Mouse (Mus musculus): ENCODE results near the gene Kin. TPM values are rescaled to one million over a fixed set of nuclear protein-coding genes. Genes with fewer than 3 reads are reported as not detected.

Kin gene
- 21.2 and 24.0 TPM in 2 replicates for polyA plus RNA-seq (2015; fragmentation: Nextera tagmentation; extraction: Ambion mirVana)

DNA sequence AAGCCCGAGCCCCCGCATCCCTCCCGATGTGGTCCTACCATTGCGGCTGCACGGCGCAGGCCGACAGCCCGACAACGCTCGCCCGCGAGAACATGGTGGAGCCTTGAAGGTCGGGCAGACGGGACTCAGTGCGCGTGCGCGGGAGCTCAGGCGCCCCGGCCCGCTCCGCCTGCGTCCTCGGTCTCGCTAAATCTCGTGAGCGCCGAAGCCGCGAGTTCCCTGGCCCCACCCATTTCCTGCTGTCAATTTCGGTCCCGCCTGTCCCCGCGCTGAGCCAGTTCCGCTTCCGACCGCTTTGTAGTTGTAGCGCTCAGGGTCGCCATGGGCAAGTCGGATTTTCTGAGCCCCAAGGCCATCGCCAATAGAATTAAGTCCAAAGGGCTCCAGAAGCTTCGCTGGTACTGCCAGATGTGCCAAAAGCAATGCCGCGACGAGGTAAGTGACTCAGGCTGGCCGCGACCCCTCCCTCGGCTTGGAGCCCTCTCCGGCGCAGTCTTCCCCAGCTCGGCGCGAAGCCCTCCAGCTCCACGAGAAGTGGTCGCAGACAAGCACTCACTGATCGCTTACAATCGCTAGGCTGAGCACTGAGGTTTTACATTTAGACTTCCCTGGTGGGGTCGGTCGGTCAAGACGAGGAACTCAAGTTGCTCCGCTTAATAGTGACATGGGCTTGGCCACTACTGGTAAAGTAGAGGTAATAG, at the start of gene Kin, which contains the start of gene Atp5c1:
TSS of gene Kin (plus strand) at position 284 of the 701 bp plus-strand sequence.
TSS of gene Atp5c1 (minus strand) at position 201 of the 701 bp plus-strand sequence.
- no peak for TF ChIP-seq EP300 (IDR thresholded peaks at IDR 0.05)
- TF ChIP-seq CTCF (IDR thresholded peaks at IDR 0.05), result peak; percentile 58
- H3K4me2 ChIP-seq (replicated peaks; ENCODE audit: low read depth, low read length), result peak within 1 kb of the TSS; percentile 65
- no peaks in the 10 kb centered on the region for H3K36me3 ChIP-seq (ENCODE audit: insufficient read depth, low read length)
- H3K4me1 ChIP-seq (ENCODE audit: insufficient read depth, low read depth, low read length), result peaks cover 11% of the 10 kb centered on the region; the same call in 1 of the 2 replicates
- H3K4me3 ChIP-seq (ENCODE audit: low read depth, low read length), result peak within 1 kb of the TSS; percentile 79
- H3K27ac ChIP-seq (ENCODE audit: low read length), result peak within 1 kb of the TSS; percentile 88
- H3K9me3 ChIP-seq (ENCODE audit: low read length), result no peaks in the 10 kb centered on the region
- H3K27me3 ChIP-seq (replicated peaks; ENCODE audit: insufficient read depth, low read length), result no peaks in the 10 kb centered on the region
- peak within 1 kb of the TSS; percentile 98 for H3K9ac ChIP-seq (replicated peaks; ENCODE audit: low read depth)
- WGBS, result 1% methylated on average over 59 of the region's 61 CpGs
- DNase-seq (ENCODE audit: low spot score), result peak; percentile 99
- peak; percentile 98 for ATAC-seq

DNA sequence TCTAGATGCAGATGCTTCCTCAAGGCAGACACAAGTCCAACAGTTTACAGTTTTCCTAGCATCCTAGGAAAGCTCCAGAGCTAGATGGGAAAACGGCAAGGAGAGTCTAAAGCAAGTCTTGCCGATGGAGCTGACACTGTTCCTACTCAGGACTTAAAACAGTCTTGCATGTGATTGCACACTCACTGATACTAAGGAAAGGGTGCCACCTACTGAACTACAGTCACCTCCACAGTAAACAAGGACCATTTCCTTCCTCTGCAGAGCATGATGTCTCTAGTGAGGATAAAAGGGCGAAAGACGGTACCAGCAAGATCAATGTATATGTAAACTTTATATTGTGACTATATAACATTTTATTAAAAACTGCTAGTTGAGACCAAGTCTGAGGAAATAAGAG, 46.7 kb upstream of the Kin start:
- no peak overlapping the region for H3K27ac ChIP-seq (ENCODE audit: low read length)
- peak; percentile 45 for TF ChIP-seq CTCF (IDR thresholded peaks at IDR 0.05)
- no peak for TF ChIP-seq EP300 (IDR thresholded peaks at IDR 0.05)

GRCm38 (mm10) chr2:10034976-10035375, 45.4 kb upstream of the Kin start:
- no peak for ATAC-seq
- 82% methylated on average over 3 of the region's 3 CpGs for WGBS

More for the DNA sequence above, 46.7 kb upstream of the Kin start:
- Histone ChIP-seq H3K27me3 (replicated peaks; ENCODE audit: insufficient read depth, low read length) (no peaks in the 10 kb centered on the region), H3K36me3 (ENCODE audit: insufficient read depth, low read length) (no peaks in the 10 kb centered on the region), H3K9me3 (ENCODE audit: low read length) (no peaks in the 10 kb centered on the region), H3K4me1 (ENCODE audit: insufficient read depth, low read depth, low read length) (no peaks in the 10 kb centered on the region; the same call in 1 of the 2 replicates), H3K4me2 (replicated peaks; ENCODE audit: low read depth, low read length) (no peak overlapping the region), H3K4me3 (ENCODE audit: low read depth, low read length) (no peak overlapping the region), H3K9ac (replicated peaks; ENCODE audit: low read depth) (no peak overlapping the region)
- ATAC-seq (no peak), DNase-seq (ENCODE audit: low spot score) (no peak)
- WGBS, result 53% methylated on average over 4 of the region's 4 CpGs

DNA sequence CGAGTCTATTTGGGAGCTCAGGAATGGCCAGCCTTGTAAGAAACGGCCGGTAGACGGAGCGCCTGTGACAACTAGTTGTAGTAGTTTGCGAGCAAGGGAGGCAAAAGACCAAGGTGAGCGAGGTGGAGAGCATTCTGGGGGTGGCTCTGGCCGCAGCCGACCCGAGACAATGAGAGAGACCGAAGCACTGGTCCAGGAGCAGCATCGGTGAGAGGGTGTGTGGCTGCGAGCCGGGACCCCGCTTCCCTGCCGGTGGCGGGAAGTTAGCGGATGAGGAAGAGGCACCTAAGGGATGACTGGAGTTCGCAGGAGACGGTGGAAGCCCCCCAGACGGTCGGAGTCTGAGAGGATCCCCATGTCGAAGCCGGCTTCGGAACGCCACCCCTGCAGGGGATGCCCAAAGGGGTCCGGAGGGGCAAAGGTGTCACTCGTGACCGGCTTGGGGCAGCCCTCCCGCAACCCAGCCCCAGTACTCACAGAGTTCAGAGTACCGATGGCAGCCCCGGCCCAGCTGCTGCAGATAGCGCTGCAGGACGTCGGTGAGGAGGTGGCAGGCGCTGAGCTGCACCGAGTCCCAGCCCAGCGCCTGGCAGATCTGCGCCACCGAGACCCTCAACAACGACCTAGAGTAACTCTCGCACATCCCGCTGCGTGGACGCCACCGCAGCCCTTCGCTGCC, 32.5 kb upstream of the Kin start:
- Histone ChIP-seq H3K4me3 (ENCODE audit: low read depth, low read length) (peak overlapping the region; percentile 94), H3K9me3 (ENCODE audit: low read length) (no peaks in the 10 kb centered on the region), H3K36me3 (ENCODE audit: insufficient read depth, low read length) (no peaks in the 10 kb centered on the region), H3K4me2 (replicated peaks; ENCODE audit: low read depth, low read length) (peak overlapping the region; percentile 94), H3K4me1 (ENCODE audit: insufficient read depth, low read depth, low read length) (peaks cover 6% of the 10 kb centered on the region), H3K27me3 (replicated peaks; ENCODE audit: insufficient read depth, low read length) (no peaks in the 10 kb centered on the region), H3K27ac (ENCODE audit: low read length) (no peak overlapping the region), H3K9ac (replicated peaks; ENCODE audit: low read depth) (peak overlapping the region; percentile 82)
- TF ChIP-seq CTCF (IDR thresholded peaks at IDR 0.05) (peak; percentile 40), EP300 (IDR thresholded peaks at IDR 0.05) (no peak)
- peak; percentile 17 for DNase-seq (ENCODE audit: low spot score)
- ATAC-seq, result peak; percentile 34
- WGBS, result 2% methylated on average over 41 of the region's 47 CpGs

More at GRCm38 (mm10) chr2:10034976-10035375, 45.4 kb upstream of the Kin start:
- no peak overlapping the region for H3K27ac ChIP-seq (ENCODE audit: low read length)
- no peak overlapping the region for H3K9ac ChIP-seq (replicated peaks; ENCODE audit: low read depth)
- H3K27me3 ChIP-seq (replicated peaks; ENCODE audit: insufficient read depth, low read length), result no peaks in the 10 kb centered on the region
- H3K4me2 ChIP-seq (replicated peaks; ENCODE audit: low read depth, low read length), result no peak overlapping the region
- no peak for TF ChIP-seq CTCF (IDR thresholded peaks at IDR 0.05)
- no peak for TF ChIP-seq EP300 (IDR thresholded peaks at IDR 0.05)
- H3K4me1 ChIP-seq (ENCODE audit: insufficient read depth, low read depth, low read length), result no peaks in the 10 kb centered on the region; the same call in 1 of the 2 replicates
- H3K4me3 ChIP-seq (ENCODE audit: low read depth, low read length), result no peak overlapping the region
- no peaks in the 10 kb centered on the region; the same call in 1 of the 2 replicates for H3K36me3 ChIP-seq (ENCODE audit: insufficient read depth, low read length)
- no peaks in the 10 kb centered on the region for H3K9me3 ChIP-seq (ENCODE audit: low read length)
- no peak for DNase-seq (ENCODE audit: low spot score)

DNA sequence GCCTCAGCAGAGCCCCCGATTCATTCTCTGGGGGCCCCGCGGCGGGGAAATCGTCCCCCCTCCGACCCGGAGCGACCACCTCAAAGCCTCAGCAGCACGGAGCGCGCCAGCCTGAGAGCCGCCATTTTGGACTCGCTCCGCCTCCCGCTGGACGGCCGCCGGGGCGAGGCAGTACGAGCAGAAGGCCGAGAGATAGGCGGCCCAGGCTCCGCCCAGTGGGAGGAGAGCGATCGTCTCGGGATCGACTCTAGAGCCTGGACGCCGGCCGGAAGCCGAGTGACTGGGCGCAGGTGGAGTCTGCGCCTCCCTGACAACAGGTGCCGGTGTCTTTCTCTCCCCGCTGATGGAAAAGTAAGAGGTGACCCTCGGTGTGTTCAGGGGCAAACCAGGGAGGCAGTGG, 31.9 kb upstream of the Kin start, which contains the start of gene Taf3:
TSS of gene Taf3 (minus strand) at position 136 of the 400 bp plus-strand sequence.
- Histone ChIP-seq H3K27ac (ENCODE audit: low read length) (no peak within 1 kb of the TSS), H3K27me3 (replicated peaks; ENCODE audit: insufficient read depth, low read length) (no peaks in the 10 kb centered on the region), H3K9me3 (ENCODE audit: low read length) (no peaks in the 10 kb centered on the region), H3K4me3 (ENCODE audit: low read depth, low read length) (peak within 1 kb of the TSS; percentile 94), H3K4me1 (ENCODE audit: insufficient read depth, low read depth, low read length) (peaks cover 6% of the 10 kb centered on the region), H3K4me2 (replicated peaks; ENCODE audit: low read depth, low read length) (peak within 1 kb of the TSS; percentile 94), H3K9ac (replicated peaks; ENCODE audit: low read depth) (peak within 1 kb of the TSS; percentile 82), H3K36me3 (ENCODE audit: insufficient read depth, low read length) (no peaks in the 10 kb centered on the region)
- ATAC-seq (peak; percentile 98), DNase-seq (ENCODE audit: low spot score) (peak; percentile 96)
- TF ChIP-seq EP300 (IDR thresholded peaks at IDR 0.05), result no peak
- no peak; the same call in 1 of the 2 replicates for TF ChIP-seq CTCF (IDR thresholded peaks at IDR 0.05)
- under 1% methylated on average over 36 of the region's 36 CpGs for WGBS

DNA sequence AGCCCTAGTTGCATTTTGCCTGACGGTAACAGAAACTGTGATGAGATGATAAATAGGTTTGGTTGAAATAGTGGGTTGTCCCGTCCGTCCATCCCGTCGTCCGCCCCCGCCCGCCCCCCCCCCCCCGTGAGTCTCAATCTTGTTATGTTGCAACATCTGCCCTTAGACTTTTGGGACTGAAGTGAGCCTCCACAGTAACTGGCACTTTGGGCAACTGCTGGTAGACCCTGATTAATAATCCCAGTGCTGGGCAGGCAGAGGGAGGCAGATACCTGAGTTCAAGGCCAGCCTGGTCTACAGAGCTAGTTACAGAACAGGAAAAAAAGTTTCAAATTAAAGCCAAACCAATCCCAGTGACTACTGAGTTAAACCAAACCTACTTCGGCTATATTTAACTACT, 30.9 kb upstream of the Kin start:
- peak overlapping the region; percentile 94 for H3K4me3 ChIP-seq (ENCODE audit: low read depth, low read length)
- no peaks in the 10 kb centered on the region for H3K9me3 ChIP-seq (ENCODE audit: low read length)
- no peak for TF ChIP-seq CTCF (IDR thresholded peaks at IDR 0.05)
- H3K36me3 ChIP-seq (ENCODE audit: insufficient read depth, low read length), result no peaks in the 10 kb centered on the region
- H3K27ac ChIP-seq (ENCODE audit: low read length), result no peak overlapping the region
- no peak for DNase-seq (ENCODE audit: low spot score)
- H3K4me2 ChIP-seq (replicated peaks; ENCODE audit: low read depth, low read length), result peak overlapping the region; percentile 94
- no peaks in the 10 kb centered on the region for H3K27me3 ChIP-seq (replicated peaks; ENCODE audit: insufficient read depth, low read length)
- H3K9ac ChIP-seq (replicated peaks; ENCODE audit: low read depth), result peak overlapping the region; percentile 9; the same call in 1 of the 2 replicates
- peaks cover 6% of the 10 kb centered on the region for H3K4me1 ChIP-seq (ENCODE audit: insufficient read depth, low read depth, low read length)
- 13% methylated on average over 10 of the region's 10 CpGs for WGBS
- ATAC-seq, result no peak

All from lung, postnatal 0 days (tissue).